Mouse (Mus musculus) heart, adult 2 months (tissue): ENCODE measurements around the gene Tmcc2.

Source experiments
- CTCF ChIP-seq: fragments of 200-600 bp; IDR thresholded peaks from 2 replicates; pipeline ENCODE4 v1.8.1; 2022; ENCODE audit warnings: antibody characterized with exemption, mild to moderate bottlenecking, moderate library complexity
- EP300 ChIP-seq: fragments of 200-500 bp; IDR thresholded peaks from 2 replicates; pipeline ENCODE4 v1.6.1; 2011; ENCODE audit warnings: low read depth, low read length, control low read depth; ENCODE audit not compliant: insufficient read depth
- POLR2A ChIP-seq: fragments of 200-500 bp; IDR thresholded peaks from 2 replicates; pipeline ENCODE4 v1.6.1; 2011; ENCODE audit warnings: mild to moderate bottlenecking, low read depth, low read length, control low read depth; ENCODE audit not compliant: insufficient read depth

GRCm38 (mm10) chr1:132346951-132347350 is 44.1 kb downstream of the Tmcc2 start:
- TF ChIP-seq CTCF (no peak), POLR2A (no peak), EP300 (no peak)
